Mouse (Mus musculus): ENCODE data around the gene Skor1.

The Skor1 gene

DNA sequence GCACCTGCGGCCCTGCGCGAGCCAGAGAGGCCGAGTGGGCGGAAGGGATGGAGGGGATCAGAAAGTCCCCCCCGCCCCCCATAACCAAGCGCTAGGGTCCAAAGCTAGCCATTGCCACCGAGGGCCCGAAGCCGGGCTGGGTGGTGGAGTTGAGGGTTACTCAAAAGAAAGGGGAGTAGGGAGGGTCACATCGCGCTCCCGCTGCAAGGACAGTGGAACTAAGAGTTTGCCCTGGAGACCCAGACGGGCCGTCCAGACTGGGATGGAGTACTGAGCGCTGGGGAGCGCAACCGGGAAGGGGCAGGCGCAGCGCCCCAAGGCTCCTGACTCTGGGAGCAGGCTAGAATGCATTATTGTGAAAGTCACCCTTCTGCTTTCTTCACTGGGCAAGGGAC is 608 bp upstream of the Skor1 start:
- no peak for DNase-seq

GRCm38 (mm10) chr9:63147786-63148409 is 863 bp downstream of the Skor1 start:
- DNase-seq: no peak

DNA sequence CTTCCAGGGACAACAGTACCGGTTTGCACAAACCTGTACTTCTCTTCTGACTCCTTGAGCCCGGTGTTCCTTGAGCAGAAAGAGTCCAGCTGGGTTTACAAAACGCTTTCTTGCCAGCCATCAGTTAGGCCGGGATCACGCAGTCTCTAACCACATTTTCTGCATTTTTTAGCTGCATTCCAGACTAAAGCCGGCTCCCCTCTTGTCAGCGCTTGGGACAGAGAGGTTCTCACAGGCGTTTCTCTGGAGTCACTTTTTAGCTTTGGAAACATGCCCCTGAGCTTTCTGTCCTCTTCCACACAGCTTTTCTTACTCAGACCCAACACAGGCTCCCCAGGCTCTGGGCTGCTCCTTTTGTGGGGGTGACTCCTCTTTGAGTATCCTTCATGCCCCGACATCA is 1.5 kb downstream of the Skor1 start:
- no peak for DNase-seq

DNA sequence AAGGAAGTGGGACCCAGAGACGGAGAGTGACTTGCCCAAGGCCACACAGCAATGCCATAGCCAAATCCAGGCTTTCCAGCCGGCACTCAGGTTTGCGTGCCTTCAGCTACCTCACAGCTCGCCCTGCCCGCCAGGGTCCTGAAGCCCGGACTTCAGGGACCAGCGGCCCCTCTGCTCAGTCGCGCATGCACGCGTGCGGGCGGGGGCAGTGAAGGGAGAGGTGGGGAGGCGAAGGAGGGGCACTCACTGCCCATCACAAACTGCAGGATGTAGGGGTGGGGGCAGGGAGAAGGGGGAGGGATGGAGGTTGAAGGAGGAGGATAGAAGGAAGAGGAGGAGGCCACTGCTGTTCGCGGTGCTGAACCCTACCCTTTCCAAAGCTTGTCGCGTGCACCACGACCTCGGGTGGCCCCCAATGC is 1.9 kb downstream of the Skor1 start:
- no peak for DNase-seq

- no peak for DNase-seq
Measured at GRCm38 (mm10) chr9:63146126-63146855, 2.5 kb downstream of the Skor1 start.

DNA sequence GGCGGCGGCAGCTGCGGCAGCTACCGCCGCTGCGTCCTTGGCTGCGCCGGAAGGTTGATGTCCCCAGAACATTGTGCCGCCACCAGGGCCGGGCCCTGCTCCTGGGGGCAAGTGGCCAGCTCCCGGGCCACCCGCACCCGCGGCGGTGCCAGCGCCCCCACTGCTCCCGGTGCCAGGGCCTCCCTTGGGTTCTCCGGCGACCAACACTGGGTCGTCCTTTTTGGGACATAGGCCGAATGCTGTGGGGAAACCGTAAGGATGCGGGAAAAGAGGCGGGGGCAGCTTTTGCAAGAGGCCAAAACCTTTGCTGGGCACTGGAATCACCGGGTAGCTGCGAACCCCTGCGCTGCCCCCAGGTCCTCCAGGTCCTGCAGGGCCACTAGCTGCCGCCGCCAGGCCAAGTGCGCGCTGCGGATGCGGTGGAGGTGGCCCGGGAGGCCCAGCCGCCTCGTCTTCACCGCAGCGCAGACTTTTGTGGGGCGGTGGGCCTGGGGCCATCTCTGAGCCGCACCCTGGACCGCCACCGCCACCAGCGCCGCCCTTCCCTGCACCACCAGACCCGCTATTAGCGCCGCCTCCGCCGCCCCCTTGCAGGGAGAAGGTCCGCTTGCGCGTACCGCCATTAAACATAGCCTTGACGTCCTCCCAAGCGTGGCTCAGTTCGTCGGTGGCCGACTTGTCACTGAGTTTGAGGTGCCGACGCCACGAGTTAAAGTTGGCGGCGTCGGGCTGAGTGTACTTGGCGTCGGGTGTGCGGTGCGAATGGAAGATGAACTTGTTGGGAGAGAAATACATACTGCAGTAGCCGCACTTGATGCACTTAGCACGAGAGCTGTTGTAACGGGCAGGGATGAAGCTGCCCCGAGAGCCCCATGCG is 3.3 kb downstream of the Skor1 start:
- DNase-seq: no peak

- no peak for DNase-seq
Measured at GRCm38 (mm10) chr9:63144502-63145248, 4.1 kb downstream of the Skor1 start.

- DNase-seq: no peak
Measured at GRCm38 (mm10) chr9:63143641-63144501, 4.9 kb downstream of the Skor1 start.

GRCm38 (mm10) chr9:63143227-63143626 is 5.5 kb downstream of the Skor1 start:
- DNase-seq: no peak

- no peak for DNase-seq
Measured at GRCm38 (mm10) chr9:63142335-63143036, 6.3 kb downstream of the Skor1 start.

DNA sequence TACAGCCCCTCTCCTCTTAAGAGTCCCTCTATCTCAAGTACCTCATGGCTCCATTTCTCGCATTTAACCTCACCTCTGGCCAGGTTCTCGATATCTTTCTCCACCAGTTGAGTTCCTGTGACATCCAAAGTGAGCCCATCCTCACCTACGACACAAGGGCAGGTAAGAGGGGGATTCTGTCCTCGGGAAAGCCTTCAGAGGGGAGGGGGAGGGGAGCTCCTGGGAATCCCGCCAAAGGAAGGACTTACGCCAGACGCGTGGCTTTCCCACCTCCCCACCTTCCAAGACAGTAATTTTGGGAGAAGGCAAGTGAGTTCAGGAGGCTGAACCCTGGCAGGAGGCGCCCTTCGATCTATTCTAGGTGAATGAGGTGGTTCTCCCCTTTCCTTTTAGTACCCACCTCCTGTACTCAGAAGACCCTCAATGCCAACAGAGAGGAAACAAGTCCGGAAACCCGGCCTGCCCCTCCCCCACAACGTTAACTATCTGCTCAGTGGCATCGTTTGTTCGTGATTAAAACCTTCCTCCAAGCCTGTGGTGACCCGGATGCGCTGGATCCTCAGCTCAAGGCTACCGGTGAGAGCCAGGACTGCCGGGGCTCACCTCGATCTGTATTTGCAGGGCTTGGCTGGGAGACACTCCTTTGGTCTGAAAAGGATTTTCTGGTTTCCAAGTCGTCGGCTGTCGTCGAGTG is 7.0 kb downstream of the Skor1 start:
- DNase-seq: no peak

GRCm38 (mm10) chr9:63140211-63140610 is 8.6 kb downstream of the Skor1 start:
- DNase-seq: no peak

DNA sequence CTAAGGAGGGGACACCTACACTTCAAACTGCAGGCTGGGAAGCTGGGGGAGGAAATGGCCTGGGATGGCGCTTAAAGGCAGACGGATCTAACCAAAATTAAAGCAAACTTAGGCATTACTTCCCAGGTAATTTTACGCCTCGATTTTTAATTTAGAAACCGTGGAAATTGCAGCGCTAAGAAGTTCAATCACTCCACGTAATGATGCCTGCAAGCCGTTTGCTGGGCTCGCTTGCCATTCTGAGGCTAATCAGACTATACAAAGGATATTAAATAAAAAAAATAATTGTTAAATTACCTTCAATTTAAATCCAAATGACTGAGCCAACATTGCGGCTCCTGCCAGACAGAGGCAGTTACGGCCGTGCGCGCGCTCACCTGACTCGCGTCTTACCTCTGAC is 9.1 kb downstream of the Skor1 start:
- no peak for DNase-seq

- no peak for DNase-seq
Measured at GRCm38 (mm10) chr9:63138481-63138967, 10.2 kb downstream of the Skor1 start.

GRCm38 (mm10) chr9:63137615-63137915 is 11.2 kb downstream of the Skor1 start:
- DNase-seq: no peak

DNA sequence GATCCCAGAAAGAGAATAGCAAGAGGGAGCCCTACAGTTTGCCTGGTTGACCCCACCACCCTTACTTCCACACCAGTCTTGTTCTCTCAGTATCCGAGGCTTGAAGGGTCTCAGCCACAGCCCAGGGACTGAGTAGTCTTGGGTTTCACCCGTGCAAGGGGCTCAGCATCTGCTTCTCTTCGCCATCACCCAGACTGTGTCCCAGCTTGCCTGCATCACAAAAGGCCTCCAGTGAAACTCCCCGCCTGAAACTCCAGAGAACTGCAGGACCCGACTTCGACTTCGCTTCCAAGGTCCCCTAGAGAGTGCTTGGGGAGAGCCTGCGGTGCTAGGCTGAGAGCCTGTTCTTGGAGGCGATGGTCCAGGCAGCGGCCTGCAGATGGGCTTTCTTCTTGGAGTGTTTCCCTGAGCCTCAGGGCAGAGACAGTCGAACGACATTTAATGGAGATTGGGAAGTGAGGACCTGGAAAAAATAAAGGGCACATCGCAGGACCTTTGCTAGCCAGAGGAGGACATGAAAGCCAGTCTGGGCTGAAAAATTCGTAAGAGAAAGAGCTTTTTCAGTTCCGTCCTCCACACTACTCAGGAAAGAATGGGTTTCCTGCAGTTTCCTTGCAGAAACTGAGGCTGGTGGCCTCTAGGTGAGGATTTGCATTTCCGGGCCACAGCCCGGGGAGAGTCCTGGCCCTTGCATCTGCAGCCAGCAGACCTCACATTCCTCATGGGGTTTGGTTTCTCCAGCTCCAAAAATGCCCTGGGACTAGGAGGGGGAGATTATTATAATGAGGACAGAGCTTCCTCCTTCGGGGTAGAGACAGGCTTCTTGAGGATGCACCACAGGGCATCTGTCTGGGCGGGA is 11.8 kb downstream of the Skor1 start:
- no peak for DNase-seq

DNA sequence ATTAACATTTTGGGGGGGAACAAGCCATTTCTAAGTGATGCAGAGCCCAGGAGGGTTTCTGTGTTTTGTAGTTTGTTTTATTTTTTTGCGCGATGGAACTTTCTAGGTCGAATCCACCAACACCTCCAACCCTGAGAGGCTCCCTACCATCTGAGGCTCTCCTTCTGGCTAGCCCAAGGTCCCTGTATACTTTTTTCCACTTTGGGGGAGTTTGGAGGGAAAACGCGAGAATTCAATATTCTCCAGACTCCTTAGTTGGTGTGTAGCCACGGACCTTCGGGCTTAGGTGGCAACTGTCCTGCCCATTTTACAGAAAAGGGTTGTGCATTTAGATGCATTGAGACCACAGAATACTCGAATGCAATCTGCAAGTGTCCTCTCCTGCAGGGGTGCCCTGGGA is 12.5 kb downstream of the Skor1 start:
- DNase-seq: no peak

GRCm38 (mm10) chr9:63135801-63136200 is 13.0 kb downstream of the Skor1 start:
- peak; percentile 64 for DNase-seq

DNA sequence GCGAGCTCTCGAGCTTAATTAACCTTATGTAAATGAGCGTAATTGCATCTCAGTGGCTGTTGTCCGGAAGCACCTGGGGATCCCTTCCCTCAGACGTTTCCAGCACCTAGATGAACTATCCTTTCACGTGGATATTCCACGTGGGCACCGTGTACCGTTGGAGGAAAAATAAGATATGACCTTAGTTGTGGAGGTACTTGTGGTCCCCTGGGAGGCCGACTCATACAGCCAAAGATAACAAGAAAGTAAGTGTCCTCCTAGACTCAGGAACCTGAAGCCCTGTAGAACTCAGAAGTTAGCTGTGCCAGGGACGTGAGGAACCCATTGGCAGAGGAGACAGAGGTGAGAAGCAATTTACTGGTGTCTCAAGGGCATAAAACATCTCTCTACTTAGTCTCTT is 13.4 kb downstream of the Skor1 start:
- DNase-seq: no peak

- DNase-seq: no peak
Measured at GRCm38 (mm10) chr9:63133659-63134058, 15.1 kb downstream of the Skor1 start.
